Mouse (Mus musculus): ENCODE measurements at regions not wholly inside any gene's neighbourhood (a gene's known extent, or its start where the extent isn't known, plus 50 kb on each side); places are given as distances from the start of the nearest gene placed in this dataset.

- no peak for TF ChIP-seq CTCF (IDR thresholded peaks at IDR 0.05; ENCODE audit: low read depth)
- no peak for TF ChIP-seq EP300 (IDR thresholded peaks at IDR 0.05; ENCODE audit: low read depth)
These were observed 127.3 kb upstream of the Prox1 start for GRCm38 (mm10) chr1:190297666-190298327.

Measured in liver, postnatal 0 days (tissue).